Mouse (Mus musculus): ENCODE results near the gene Fam114a1. TPM values are rescaled to one million over a fixed set of nuclear protein-coding genes. Genes with fewer than 3 reads are reported as not detected.

Gene Fam114a1
- polyA plus RNA-seq (2016; fragmentation: Nextera tagmentation; extraction: Ambion mirVana) = 14.5 and 15.0 TPM in 2 replicates

- Histone ChIP-seq H3K27me3 (replicated peaks; ENCODE audit: low read depth, poor library complexity, severe bottlenecking) (no peaks in the 10 kb centered on the region; the same call in 1 of the 2 replicates), H3K4me3 (peak within 1 kb of the TSS; percentile 65), H3K36me3 (replicated peaks) (no peaks in the 10 kb centered on the region), H3K4me1 (peaks cover 16% of the 10 kb centered on the region), H3K9me3 (no peaks in the 10 kb centered on the region), H3K27ac (replicated peaks) (peak within 1 kb of the TSS; percentile 85)
- DNase-seq (ENCODE audit: low spot score) = peak; percentile 82
- 1% methylated on average over 68 of the region's 68 CpGs for WGBS
Measured at GRCm38 (mm10) chr5:64969861-64970771, at the start of gene Fam114a1. Fam114a1 (plus strand) TSS chr5:64970071.

GRCm38 (mm10) chr5:64922891-64923381, 46.9 kb upstream of the Fam114a1 start:
- no peaks in the 10 kb centered on the region for H3K27me3 ChIP-seq (replicated peaks; ENCODE audit: low read depth, poor library complexity, severe bottlenecking)
- H3K4me3 ChIP-seq = no peak overlapping the region
- no peak for DNase-seq (ENCODE audit: low spot score)
- H3K36me3 ChIP-seq (replicated peaks) = no peaks in the 10 kb centered on the region
- no peaks in the 10 kb centered on the region for H3K9me3 ChIP-seq
- no peaks in the 10 kb centered on the region for H3K4me1 ChIP-seq
- WGBS = 90% methylated on average over 5 of the region's 5 CpGs
- H3K27ac ChIP-seq (replicated peaks) = no peak overlapping the region

- no peaks in the 10 kb centered on the region for H3K9me3 ChIP-seq
- no peak overlapping the region for H3K27ac ChIP-seq (replicated peaks)
- WGBS = 72% methylated on average over 3 of the region's 3 CpGs
- no peak for DNase-seq (ENCODE audit: low spot score)
- no peaks in the 10 kb centered on the region for H3K36me3 ChIP-seq (replicated peaks)
- no peaks in the 10 kb centered on the region for H3K4me1 ChIP-seq
- no peak overlapping the region for H3K4me3 ChIP-seq
- no peaks in the 10 kb centered on the region for H3K27me3 ChIP-seq (replicated peaks; ENCODE audit: low read depth, poor library complexity, severe bottlenecking)
Measured at GRCm38 (mm10) chr5:64932215-64932614, 37.7 kb upstream of the Fam114a1 start.

- no peaks in the 10 kb centered on the region for H3K36me3 ChIP-seq (replicated peaks)
- DNase-seq (ENCODE audit: low spot score) = no peak
- H3K4me1 ChIP-seq = no peaks in the 10 kb centered on the region
- H3K27me3 ChIP-seq (replicated peaks; ENCODE audit: low read depth, poor library complexity, severe bottlenecking) = no peaks in the 10 kb centered on the region
- 88% methylated on average over 15 of the region's 15 CpGs for WGBS
- H3K27ac ChIP-seq (replicated peaks) = no peak overlapping the region
- 0 out of 2 replicates have a peak, but pooled peaks cover under 1% of the 10 kb centered on the region for H3K9me3 ChIP-seq
- no peak overlapping the region for H3K4me3 ChIP-seq
Measured at GRCm38 (mm10) chr5:64932775-64933174, 37.1 kb upstream of the Fam114a1 start.

GRCm38 (mm10) chr5:64951486-64951885, 18.4 kb upstream of the Fam114a1 start:
- no peaks in the 10 kb centered on the region for H3K27me3 ChIP-seq (replicated peaks; ENCODE audit: low read depth, poor library complexity, severe bottlenecking)
- H3K4me1 ChIP-seq = no peaks in the 10 kb centered on the region
- no peak overlapping the region for H3K27ac ChIP-seq (replicated peaks)
- no peak for DNase-seq (ENCODE audit: low spot score)
- no peak overlapping the region for H3K4me3 ChIP-seq
- 88% methylated on average over 5 of the region's 5 CpGs for WGBS
- no peaks in the 10 kb centered on the region for H3K9me3 ChIP-seq
- H3K36me3 ChIP-seq (replicated peaks) = no peaks in the 10 kb centered on the region

GRCm38 (mm10) chr5:64954931-64955330, 14.9 kb upstream of the Fam114a1 start:
- DNase-seq (ENCODE audit: low spot score) = no peak
- WGBS = 84% methylated on average over 8 of the region's 8 CpGs
- Histone ChIP-seq H3K27me3 (replicated peaks; ENCODE audit: low read depth, poor library complexity, severe bottlenecking) (no peaks in the 10 kb centered on the region), H3K27ac (replicated peaks) (no peak overlapping the region), H3K4me1 (no peaks in the 10 kb centered on the region), H3K9me3 (no peaks in the 10 kb centered on the region), H3K36me3 (replicated peaks) (no peaks in the 10 kb centered on the region), H3K4me3 (no peak overlapping the region)

GRCm38 (mm10) chr5:64958991-64959842, 10.7 kb upstream of the Fam114a1 start:
- no peaks in the 10 kb centered on the region for H3K4me1 ChIP-seq
- no peak overlapping the region for H3K4me3 ChIP-seq
- WGBS = 85% methylated on average over 22 of the region's 22 CpGs
- no peak overlapping the region for H3K27ac ChIP-seq (replicated peaks)
- H3K27me3 ChIP-seq (replicated peaks; ENCODE audit: low read depth, poor library complexity, severe bottlenecking) = no peaks in the 10 kb centered on the region
- no peaks in the 10 kb centered on the region for H3K36me3 ChIP-seq (replicated peaks)
- no peaks in the 10 kb centered on the region for H3K9me3 ChIP-seq
- DNase-seq (ENCODE audit: low spot score) = no peak

GRCm38 (mm10) chr5:64959843-64960230, 10.0 kb upstream of the Fam114a1 start, which contains the start of gene Tlr6:
Tlr6 (minus strand) TSS chr5:64960097.
- no peak for DNase-seq (ENCODE audit: low spot score)
- no peaks in the 10 kb centered on the region for H3K27me3 ChIP-seq (replicated peaks; ENCODE audit: low read depth, poor library complexity, severe bottlenecking)
- H3K4me1 ChIP-seq = no peaks in the 10 kb centered on the region
- no peak within 1 kb of the TSS for H3K27ac ChIP-seq (replicated peaks)
- no peaks in the 10 kb centered on the region for H3K9me3 ChIP-seq
- WGBS = 85% methylated on average over 13 of the region's 13 CpGs
- no peak within 1 kb of the TSS for H3K4me3 ChIP-seq
- H3K36me3 ChIP-seq (replicated peaks) = no peaks in the 10 kb centered on the region

GRCm38 (mm10) chr5:64960857-64961391, 8.9 kb upstream of the Fam114a1 start:
- no peak overlapping the region for H3K27ac ChIP-seq (replicated peaks)
- H3K27me3 ChIP-seq (replicated peaks; ENCODE audit: low read depth, poor library complexity, severe bottlenecking) = no peaks in the 10 kb centered on the region
- no peak for DNase-seq (ENCODE audit: low spot score)

GRCm38 (mm10) chr5:64963271-64963670, 6.6 kb upstream of the Fam114a1 start:
- H3K4me3 ChIP-seq = no peak overlapping the region
- H3K36me3 ChIP-seq (replicated peaks) = no peaks in the 10 kb centered on the region
- no peaks in the 10 kb centered on the region for H3K27me3 ChIP-seq (replicated peaks; ENCODE audit: low read depth, poor library complexity, severe bottlenecking)
- no peaks in the 10 kb centered on the region for H3K4me1 ChIP-seq
- no peak for DNase-seq (ENCODE audit: low spot score)
- no peaks in the 10 kb centered on the region for H3K9me3 ChIP-seq
- no peak overlapping the region for H3K27ac ChIP-seq (replicated peaks)
- 84% methylated on average over 5 of the region's 5 CpGs for WGBS

More at GRCm38 (mm10) chr5:64960857-64961391, 8.9 kb upstream of the Fam114a1 start:
- Histone ChIP-seq H3K4me3 (no peak overlapping the region), H3K4me1 (no peaks in the 10 kb centered on the region), H3K36me3 (replicated peaks) (no peaks in the 10 kb centered on the region), H3K9me3 (no peaks in the 10 kb centered on the region)
- WGBS = 92% methylated on average over 13 of the region's 13 CpGs

GRCm38 (mm10) chr5:64963735-64964134, 6.1 kb upstream of the Fam114a1 start:
- Histone ChIP-seq H3K27ac (replicated peaks) (no peak overlapping the region), H3K9me3 (no peaks in the 10 kb centered on the region), H3K4me3 (no peak overlapping the region), H3K36me3 (replicated peaks) (no peaks in the 10 kb centered on the region), H3K27me3 (replicated peaks; ENCODE audit: low read depth, poor library complexity, severe bottlenecking) (no peaks in the 10 kb centered on the region), H3K4me1 (peaks cover under 1% of the 10 kb centered on the region; the same call in 1 of the 2 replicates)
- 89% methylated on average over 3 of the region's 3 CpGs for WGBS
- no peak for DNase-seq (ENCODE audit: low spot score)
